Mouse (Mus musculus): ENCODE results near the gene Cfi.
A peak's percentile ranks its signal among the peaks of the same experiment; 100 is the strongest.

Gene Cfi

DNA sequence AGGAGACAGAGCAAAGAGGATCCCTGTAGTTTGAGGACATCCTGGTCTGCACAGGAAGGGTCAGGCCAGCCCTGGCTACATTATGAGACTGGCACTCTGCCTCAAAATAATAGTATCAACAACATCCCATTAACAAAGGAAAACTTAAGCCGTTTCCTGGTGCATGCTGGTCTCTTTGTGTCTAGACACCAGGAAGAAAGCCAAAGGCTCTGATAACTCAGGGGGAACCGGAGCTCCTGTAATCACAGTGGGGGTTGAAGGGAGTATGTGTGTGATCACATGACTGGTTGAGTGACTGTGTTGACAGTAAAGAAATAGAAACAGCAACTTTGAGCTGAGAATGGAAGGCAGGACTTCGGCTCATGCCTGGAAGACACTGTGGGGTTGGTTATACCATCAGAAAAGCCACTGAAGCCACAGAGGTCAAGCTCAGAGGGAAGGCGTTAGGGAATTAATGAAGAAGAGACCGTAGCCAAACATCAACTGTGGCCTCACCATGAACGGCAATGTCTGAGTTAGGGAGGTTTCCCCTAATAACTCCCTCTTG is at the start of gene Cfi:
Gene Cfi, plus strand, starts transcription at position 497 of the 547 bp plus-strand sequence.
- DNase-seq (ENCODE audit: inconsistent ontology term): no peak

GRCm38 (mm10) chr3:129793801-129794200 is 41.9 kb upstream of the Cfi start:
- DNase-seq (ENCODE audit: inconsistent ontology term): no peak

- DNase-seq (ENCODE audit: inconsistent ontology term): no peak
Observed at GRCm38 (mm10) chr3:129797341-129797740, 38.3 kb upstream of the Cfi start.

DNA sequence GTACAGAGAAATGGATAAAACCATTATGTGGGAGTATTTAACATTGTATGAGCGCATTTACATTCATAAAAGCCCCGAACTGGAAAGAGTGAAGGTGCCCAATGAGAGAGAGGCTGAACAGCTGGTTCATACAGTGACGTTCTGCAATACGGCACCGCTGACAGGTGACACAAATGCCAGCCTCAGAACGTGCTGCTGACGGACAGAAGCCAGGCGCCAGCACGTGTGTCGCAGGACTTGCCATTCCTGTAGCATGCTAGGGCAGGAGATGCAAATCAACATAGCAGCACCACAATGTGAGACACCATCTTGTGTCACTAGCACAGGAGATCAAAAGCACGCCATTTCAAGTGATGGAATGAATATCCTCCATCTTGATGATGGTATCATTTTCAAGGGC is 37.1 kb upstream of the Cfi start:
- DNase-seq (ENCODE audit: inconsistent ontology term): no peak

- DNase-seq (ENCODE audit: inconsistent ontology term): no peak
Observed at GRCm38 (mm10) chr3:129799011-129799410, 36.7 kb upstream of the Cfi start.

DNA sequence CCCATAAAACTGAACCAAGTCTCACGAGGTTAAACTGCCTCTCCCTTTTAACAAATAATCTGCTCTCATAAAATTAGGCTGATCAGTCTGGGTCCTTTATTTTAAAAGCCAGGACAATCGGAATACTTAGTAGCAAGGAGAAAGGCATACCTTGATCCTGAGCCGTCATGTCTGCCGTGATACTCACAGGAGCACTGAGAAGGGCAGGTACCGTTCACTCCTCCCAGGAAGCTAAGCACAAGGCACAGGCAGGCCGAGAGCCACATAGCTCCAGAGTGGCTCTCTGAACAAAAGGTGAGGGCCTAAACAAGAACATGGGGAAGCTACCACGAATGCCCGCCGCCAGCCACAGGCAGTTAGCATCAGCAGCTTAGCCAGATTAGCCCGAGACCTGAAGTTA is 31.9 kb upstream of the Cfi start, which contains the start of gene Lrit3:
Gene Lrit3, minus strand, starts transcription at position 266 of the 400 bp plus-strand sequence.
- DNase-seq (ENCODE audit: inconsistent ontology term): no peak

DNA sequence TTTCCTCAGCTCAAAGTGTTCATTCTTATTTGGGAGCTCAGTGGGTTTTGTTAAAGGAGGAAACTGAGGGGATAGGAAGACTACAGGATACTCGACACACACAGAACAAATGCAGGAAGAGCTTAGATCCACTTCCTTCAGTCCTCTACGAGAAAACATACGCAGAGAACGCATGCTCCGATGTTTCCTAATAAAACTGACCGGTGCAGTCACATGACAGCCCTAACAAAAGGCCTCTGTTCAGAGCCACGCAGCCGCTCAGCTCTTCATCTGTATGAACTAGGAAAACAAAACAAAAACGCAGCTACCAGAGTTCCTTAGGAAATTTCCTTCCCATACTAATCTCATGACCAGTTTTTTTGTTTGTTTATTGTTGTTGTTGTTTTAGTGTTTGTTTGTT is 14.8 kb upstream of the Cfi start:
- peak; percentile 76 for DNase-seq (ENCODE audit: inconsistent ontology term)

DNA sequence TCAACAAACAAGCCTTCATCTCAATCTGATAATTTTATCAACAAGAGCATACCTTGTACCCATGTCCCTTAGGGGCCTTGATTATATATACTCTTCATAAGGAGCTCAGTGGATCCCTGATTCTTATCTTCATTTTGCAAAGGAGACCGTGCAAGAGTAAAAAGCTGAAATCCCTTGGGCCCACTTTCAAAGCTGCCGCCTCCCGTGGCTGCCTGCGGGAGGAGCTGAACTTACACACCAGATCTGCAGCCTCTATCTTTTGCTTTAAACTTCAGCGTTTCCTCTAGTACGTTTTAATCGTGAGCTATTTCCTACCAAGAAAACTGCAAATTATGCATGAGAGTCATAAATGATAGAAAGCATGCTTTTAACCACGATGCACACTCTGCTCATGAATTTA is 13.9 kb upstream of the Cfi start:
- peak; percentile 54 for DNase-seq (ENCODE audit: inconsistent ontology term)

DNA sequence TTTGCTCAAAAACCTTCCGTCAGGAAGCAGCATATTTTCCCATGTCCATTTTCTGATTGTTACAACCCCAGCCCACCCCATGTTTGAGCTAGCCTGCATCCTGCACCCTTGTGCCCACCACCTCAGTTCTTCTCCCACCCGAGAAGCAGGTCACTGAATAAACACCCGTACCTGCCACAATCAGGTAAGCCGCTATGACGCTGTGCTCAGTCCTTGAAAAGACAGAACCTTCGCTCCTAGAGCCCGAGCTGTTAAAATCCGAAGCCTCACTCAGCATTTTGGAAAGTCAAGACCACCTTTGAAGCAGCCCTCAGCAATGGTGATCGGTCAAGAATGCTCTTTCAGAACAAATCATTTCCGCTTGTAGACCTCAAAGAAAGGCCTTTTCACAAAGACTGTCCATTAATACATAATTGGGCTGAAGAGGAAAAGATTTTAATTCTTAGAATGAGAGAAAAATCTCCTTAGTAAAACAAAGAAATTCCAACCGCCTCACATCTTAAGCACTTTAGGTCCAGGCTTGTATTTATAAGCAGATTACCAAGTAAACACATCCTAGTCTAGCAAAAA is 13.4 kb upstream of the Cfi start, which contains the start of gene Rrh:
Gene Rrh, minus strand, starts transcription at position 382 of the 570 bp plus-strand sequence.
- DNase-seq (ENCODE audit: inconsistent ontology term): peak; percentile 83

GRCm38 (mm10) chr3:129823293-129823692 is 12.4 kb upstream of the Cfi start:
- DNase-seq (ENCODE audit: inconsistent ontology term): peak; percentile 27

DNA sequence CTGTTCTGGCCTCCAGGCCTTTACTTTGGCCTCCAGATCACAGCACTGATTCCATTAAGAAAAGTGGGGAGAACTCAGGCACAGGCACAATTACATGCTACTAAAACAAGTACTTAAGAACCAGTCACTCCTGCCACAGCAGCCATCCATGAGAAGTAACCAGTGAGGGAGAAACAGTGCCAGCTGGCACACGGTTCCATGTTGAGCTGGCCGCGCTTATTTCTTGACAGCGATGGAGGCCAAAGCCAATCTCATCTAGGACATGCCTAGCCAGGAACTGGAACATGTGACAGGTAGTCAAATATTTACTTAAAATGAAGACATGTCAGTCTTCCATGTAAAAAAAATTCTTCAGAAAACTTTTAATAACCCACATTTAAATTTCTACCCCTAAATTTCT is 11.5 kb upstream of the Cfi start:
- DNase-seq (ENCODE audit: inconsistent ontology term): no peak

DNA sequence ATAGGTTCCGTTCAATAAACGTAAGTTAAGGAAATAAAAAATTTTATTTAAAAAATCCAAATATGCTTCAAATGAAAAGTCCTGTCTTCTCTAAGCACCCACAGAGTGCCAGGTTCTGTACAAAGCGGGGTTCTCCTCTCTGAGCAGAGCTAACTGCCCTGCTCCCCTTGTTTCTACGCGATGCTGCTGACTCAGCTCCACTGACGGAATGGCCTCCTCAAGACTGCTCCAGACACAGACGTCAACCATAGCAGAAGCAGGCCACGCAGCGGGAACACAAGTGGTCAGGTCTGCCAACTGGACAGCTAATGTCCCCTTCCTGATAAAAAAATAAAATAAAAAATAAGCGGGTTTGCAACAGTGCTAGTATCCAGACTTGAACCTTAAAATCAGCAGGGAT is 10.8 kb upstream of the Cfi start:
- no peak for DNase-seq (ENCODE audit: inconsistent ontology term)

- no peak for DNase-seq (ENCODE audit: inconsistent ontology term)
Observed at GRCm38 (mm10) chr3:129826691-129827090, 9.0 kb upstream of the Cfi start.

GRCm38 (mm10) chr3:129827691-129828090 is 8.0 kb upstream of the Cfi start:
- DNase-seq (ENCODE audit: inconsistent ontology term): no peak

DNA sequence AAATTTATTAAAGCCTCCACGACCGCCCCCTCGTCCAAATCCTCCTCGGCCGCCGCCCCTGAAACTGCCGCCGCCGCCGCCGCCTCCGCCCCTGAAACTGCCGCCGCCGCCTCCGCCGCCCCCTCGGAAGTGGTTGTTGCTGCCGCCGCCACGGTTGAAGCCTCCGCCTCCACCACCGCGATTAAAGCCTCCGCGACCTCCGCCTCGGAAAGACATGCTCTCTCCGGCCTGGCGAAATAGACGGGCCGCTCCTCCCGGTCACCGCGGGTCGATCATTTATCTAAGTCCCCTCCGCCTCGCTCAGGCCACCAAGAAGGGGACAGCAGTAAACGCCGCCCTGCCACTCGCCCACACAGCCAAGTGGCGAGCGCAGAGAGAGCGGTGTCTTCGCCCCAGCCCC is 5.1 kb upstream of the Cfi start:
- no peak for DNase-seq (ENCODE audit: inconsistent ontology term)

DNA sequence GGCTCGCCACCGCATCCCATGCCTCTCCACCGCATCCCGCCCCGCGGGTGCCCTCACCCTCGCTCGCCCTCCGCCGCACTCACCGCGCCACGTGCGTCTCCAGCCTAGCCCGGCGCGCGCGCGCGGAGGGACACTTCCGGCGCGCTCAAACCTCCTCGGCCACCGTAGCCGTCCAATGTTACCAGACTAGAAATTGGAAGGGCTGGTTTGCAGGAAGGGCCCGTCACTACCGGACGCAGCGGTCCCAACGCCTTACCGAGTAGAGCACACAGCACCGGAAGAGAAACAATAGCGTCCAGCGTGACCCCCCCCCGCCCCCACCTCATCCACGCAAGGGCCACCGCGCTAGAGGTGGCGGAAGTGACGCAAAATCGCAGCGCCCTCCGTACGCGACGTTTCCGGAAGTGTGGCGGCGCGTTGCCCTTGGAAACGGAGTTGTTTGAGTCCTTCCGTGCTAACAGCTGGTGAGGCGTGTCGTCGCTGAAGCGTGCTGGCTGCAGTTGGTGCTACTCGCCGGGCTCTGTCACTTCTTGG is 4.6 kb upstream of the Cfi start, which contains the start of gene Gar1:
Gene Gar1, minus strand, starts transcription at position 362 of the 534 bp plus-strand sequence.
- DNase-seq (ENCODE audit: inconsistent ontology term): peak; percentile 96

DNA sequence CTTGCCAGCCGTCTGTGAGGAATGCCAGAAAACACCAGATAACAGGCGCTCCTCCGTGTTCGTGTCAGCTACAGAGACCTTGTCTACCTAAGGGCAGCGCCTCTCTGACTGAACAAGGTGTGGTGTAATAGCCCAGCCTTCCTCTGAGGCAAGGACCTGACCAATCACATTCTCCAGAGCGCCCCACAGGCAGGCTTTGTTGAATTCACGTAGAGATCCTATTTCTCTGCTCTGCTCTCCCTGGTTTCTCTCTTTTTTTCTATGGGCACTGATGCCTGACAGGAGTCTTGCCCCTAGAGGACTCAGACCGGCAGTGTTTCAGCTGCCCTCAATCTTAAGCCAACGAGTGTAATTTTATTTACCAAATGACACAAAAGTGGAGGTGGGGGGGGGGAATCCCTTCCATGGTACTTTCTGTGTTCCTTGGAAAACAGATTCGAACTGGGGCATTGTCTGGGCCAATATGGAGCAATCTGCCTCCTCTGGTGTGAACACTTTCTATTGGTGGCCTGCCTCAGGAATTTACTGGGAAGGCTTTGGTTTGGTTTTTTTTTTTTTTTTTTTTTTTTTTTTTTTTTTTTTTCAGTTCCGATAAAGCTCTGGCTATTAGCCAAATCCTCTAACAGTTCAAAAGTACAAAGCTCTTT is 490 bp downstream of the Cfi start:
- DNase-seq (ENCODE audit: inconsistent ontology term): peak; percentile 30

- DNase-seq (ENCODE audit: inconsistent ontology term): no peak
Observed at GRCm38 (mm10) chr3:129836965-129837364, 1.3 kb downstream of the Cfi start.

DNA sequence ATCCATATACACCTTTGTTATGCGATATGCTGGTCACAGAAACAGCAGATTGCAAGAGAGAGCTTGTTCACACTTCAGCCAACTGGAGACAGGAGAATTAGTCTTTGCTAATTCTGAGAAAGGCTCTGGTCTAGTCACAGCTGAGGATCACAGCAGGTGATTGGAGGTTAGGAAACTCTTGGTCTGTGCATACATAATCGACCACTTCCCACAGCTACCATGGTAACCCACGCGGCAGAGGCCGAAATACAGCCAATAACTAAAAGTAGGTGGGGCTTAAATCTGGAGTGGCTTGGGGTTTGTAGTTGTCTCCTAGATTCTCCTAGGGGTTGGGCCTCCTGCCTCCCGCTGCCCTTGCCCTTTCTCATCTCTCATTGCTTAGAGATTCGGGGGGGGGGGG is 2.3 kb downstream of the Cfi start:
- no peak for DNase-seq (ENCODE audit: inconsistent ontology term)

DNA sequence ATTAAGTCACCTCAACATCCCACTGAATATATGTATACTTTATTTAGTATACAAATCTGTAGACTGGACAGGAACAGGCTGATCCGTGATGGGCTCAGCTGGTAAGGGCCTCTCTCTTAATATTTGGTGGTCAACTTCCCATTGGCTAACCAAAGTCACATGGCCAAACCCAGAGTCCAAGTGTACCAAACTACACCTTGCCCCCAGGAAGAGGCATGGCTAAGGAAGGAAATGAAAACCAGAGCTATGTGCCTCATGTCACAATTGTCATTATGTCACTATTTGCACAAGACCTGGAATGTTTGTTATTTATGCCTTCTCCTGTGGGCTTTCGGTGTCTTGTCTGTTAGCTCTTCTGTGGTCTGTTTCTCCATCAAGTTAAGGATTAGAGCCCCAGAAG is 10.2 kb downstream of the Cfi start:
- DNase-seq (ENCODE audit: inconsistent ontology term): no peak

- DNase-seq (ENCODE audit: inconsistent ontology term): no peak
Observed at GRCm38 (mm10) chr3:129846846-129847245, 11.2 kb downstream of the Cfi start.

- no peak for DNase-seq (ENCODE audit: inconsistent ontology term)
Observed at GRCm38 (mm10) chr3:129862592-129862991, 26.9 kb downstream of the Cfi start.

DNA sequence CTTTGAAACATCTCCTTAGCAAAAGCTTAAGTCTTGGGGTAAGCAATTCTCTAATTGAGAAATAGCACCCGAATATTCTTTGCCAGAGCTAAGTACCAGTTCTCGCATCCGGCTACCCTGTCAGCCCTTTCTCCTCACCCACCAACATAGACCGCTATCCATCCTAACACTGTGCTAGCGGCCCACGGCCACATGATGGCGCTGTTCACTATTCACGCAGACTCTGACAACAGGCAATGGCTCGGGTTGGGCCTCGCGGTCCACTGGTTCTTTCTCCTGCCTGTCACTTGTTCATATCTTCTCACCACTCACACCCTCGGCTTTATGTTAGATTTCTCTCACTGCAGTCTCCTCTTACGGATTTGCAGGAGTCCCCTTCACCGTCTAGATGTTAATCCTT is 28.0 kb downstream of the Cfi start:
- DNase-seq (ENCODE audit: inconsistent ontology term): peak; percentile 0

Data from Muller cell, postnatal 12 days (primary cell).